Mouse (Mus musculus) forebrain, embryonic 14.5 days (tissue): ENCODE data around the gene Pacs1. TPM values are rescaled to one million over a fixed set of nuclear protein-coding genes. Genes with fewer than 3 reads are reported as not detected.
"Not testable (repeated sequence)": the region's sequence is repeated elsewhere in the genome, so short reads cannot be mapped to it uniquely, and the experiment has no call there.

ENCODE experiments used
- ATAC-seq: fragments of 200-750 bp; cut with Nextera tagmentation; 2 replicates; pipeline ENCODE4 v1.8.0; 2017; ENCODE audit warnings: mild to moderate bottlenecking, moderate library complexity
- DNase-seq: peaks from one replicate; pipeline ENCODE4 v3.0.0-alpha.2; 2015; ENCODE audit warnings: low spot score
- H3K27ac ChIP-seq: fragments of 300-500 bp; sonication (generic); 2 replicates; pipeline ENCODE4 v1.5.1; 2014; ENCODE audit warnings: low read depth, mild to moderate bottlenecking, control low read depth, low read length, moderate library complexity
- H3K27me3 ChIP-seq: fragments of 300-500 bp; sonication (generic); replicated peaks from 2 replicates; pipeline ENCODE4 v1.6.1; 2014; ENCODE audit warnings: low read length, control low read depth, mixed read lengths; ENCODE audit not compliant: control insufficient read depth, insufficient read depth
- H3K36me3 ChIP-seq: fragments of 300-500 bp; sonication (generic); 2 replicates; pipeline ENCODE4 v1.6.1; 2014; ENCODE audit warnings: low read length, control low read depth; ENCODE audit not compliant: control insufficient read depth, insufficient read depth
- H3K4me1 ChIP-seq: fragments of 300-500 bp; sonication (generic); 2 replicates; pipeline ENCODE4 v1.6.1; 2014; ENCODE audit warnings: antibody characterized with exemption, low read length, control low read depth; ENCODE audit not compliant: control insufficient read depth, insufficient read depth
- H3K4me2 ChIP-seq: fragments of 300-500 bp; sonication (generic); 2 replicates; pipeline ENCODE4 v1.6.1; 2014; ENCODE audit warnings: mild to moderate bottlenecking, control low read depth, low read length
- H3K4me3 ChIP-seq: fragments of 300-500 bp; sonication (generic); 2 replicates; pipeline ENCODE4 v1.5.1; 2014; ENCODE audit warnings: low read depth, low read length, control low read depth
- H3K9ac ChIP-seq: fragments of 300-500 bp; sonication (generic); 2 replicates; pipeline ENCODE4 v1.6.1; 2014; ENCODE audit warnings: mild to moderate bottlenecking, low read length, control low read depth, moderate library complexity
- H3K9me3 ChIP-seq: fragments of 300-500 bp; sonication (generic); replicated peaks from 2 replicates; pipeline ENCODE4 v1.6.1; 2016; ENCODE audit warnings: low read length, control low read depth, mixed read lengths; ENCODE audit not compliant: control insufficient read depth
- WGBS: fragments of 180-500 bp; shearing (Covaris S2); extraction: QIAGEN DNeasy Blood & Tissue Kit; methylation state at CpG from one replicate; pipeline ENCODE4 v1.1.7; 2014; 5-methylcytosine and 5-hydroxymethylcytosine counted together
- polyA plus RNA-seq: library from polyadenylated mRNA; unstranded; fragments of >200 nt; fragmentation: Nextera tagmentation; extraction: Ambion mirVana; gene quantifications from 2 replicates; pipeline ENCODE4 v1.2.1, GENCODE M21; 2014

Pacs1 gene
- polyA plus RNA-seq, 1 experiment from 2014 or later: 25.0 TPM

DNA sequence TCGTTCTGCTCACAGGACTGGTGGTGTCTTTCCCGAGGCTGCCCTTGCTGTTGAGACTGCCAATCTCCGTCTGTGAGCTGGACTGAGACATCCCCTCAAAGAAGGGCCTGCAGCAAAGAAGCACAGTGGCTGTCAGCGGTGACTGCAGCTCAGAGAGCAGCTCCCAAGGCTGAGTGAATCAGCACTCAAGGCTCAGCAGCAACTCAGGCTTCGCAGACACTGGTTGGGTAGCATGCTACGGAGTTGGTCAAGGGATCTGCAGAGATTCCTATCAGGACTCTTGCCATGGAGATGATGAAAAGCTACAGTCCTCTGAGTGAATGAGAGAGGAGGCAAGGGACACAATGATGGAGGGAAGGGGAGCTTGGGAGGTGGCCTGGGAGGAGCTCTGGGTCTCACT is 120.7 kb downstream of the Pacs1 start:
- Histone ChIP-seq H3K36me3 (peaks cover 24% of the 10 kb centered on the region), H3K4me2 (no peak overlapping the region), H3K9me3 (no peaks in the 10 kb centered on the region), H3K27ac (no peak overlapping the region), H3K4me3 (no peak overlapping the region), H3K9ac (no peak overlapping the region), H3K4me1 (no peaks in the 10 kb centered on the region), H3K27me3 (no peaks in the 10 kb centered on the region)
- WGBS: 94% methylated on average over 6 of the region's 6 CpGs
- ATAC-seq (no peak), DNase-seq (no peak)

DNA sequence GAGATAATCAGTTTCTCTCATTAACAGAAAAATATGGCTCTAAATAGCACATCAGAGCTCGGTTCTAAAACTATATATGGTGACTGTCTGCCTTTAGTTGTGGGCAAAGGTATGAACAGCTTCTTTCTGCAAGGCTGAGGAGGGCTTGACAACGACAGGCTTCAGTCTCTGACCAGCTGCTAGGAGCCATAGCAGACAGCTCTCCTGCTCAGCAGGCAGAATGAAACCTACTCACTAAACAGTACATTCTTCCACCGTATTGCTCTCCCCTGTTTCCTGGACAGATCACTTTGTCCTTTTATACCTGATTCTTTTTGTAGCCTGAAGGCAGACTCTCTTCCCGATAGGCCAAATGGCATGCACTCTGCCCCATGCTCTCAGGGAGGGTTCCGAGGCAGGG is 121.2 kb downstream of the Pacs1 start:
- no peak for DNase-seq
- no peaks in the 10 kb centered on the region for H3K9me3 ChIP-seq
- no peak overlapping the region for H3K4me3 ChIP-seq
- H3K9ac ChIP-seq: no peak overlapping the region
- no peak for ATAC-seq
- no peak overlapping the region for H3K4me2 ChIP-seq
- H3K36me3 ChIP-seq: peaks cover 25% of the 10 kb centered on the region
- 84% methylated on average over 5 of the region's 5 CpGs for WGBS
- no peaks in the 10 kb centered on the region for H3K4me1 ChIP-seq
- no peaks in the 10 kb centered on the region for H3K27me3 ChIP-seq
- H3K27ac ChIP-seq: 0 out of 2 replicates have a peak overlapping the region, but pooled peaks have one; percentile 14

DNA sequence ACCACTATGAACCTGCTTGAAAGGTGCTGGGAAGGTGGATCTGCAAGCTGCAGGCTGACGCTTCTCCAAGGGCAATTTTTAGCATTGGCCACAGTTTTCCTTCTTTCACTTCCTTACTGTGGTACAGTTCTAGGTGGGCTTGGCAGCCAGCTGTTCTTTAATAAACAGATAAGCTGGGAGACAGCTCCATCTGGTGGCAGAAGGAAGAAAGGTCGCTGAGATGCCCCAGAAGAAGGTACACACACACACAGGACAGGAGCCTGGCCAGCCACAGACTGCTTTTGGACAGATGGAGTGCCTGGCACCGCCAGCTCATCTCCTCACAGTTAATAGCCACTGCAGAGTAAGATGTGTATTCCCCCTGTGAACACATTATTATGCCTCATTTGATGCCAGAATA is 121.6 kb downstream of the Pacs1 start:
- WGBS: 41% methylated on average over 3 of the region's 3 CpGs
- peak; percentile 77 for DNase-seq
- ATAC-seq: peak; percentile 50
- Histone ChIP-seq H3K27ac (no peak overlapping the region), H3K27me3 (no peaks in the 10 kb centered on the region), H3K4me2 (no peak overlapping the region), H3K9me3 (no peaks in the 10 kb centered on the region), H3K36me3 (peaks cover 29% of the 10 kb centered on the region), H3K4me1 (no peaks in the 10 kb centered on the region), H3K4me3 (no peak overlapping the region), H3K9ac (no peak overlapping the region)

DNA sequence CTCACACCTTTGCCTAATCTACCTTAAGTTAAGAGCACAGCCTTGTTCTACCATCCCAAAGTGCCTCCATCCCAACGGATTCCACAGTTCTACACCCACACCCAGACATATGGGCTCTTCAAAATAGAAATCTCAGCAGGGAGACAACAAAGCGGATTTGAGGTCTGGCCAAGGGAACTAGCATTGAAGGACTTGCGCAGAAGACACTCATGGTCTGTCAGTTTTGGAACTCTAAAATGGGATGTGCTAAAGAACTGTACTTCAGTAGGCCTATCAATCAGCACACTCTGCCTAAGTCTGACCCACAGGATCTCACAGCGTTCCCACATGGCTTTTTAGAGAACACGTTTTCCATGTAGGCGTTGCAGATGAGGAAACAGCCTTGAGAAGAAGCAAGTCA is 122.6 kb downstream of the Pacs1 start:
- Histone ChIP-seq H3K27ac (no peak overlapping the region), H3K27me3 (no peaks in the 10 kb centered on the region), H3K9ac (no peak overlapping the region), H3K36me3 (peaks cover 35% of the 10 kb centered on the region), H3K4me2 (no peak overlapping the region), H3K4me3 (no peak overlapping the region), H3K4me1 (no peaks in the 10 kb centered on the region), H3K9me3 (no peaks in the 10 kb centered on the region)
- no peak for DNase-seq
- 93% methylated on average over 6 of the region's 6 CpGs for WGBS
- ATAC-seq: no peak

GRCm38 (mm10) chr19:5149041-5149440 is 123.9 kb downstream of the Pacs1 start:
- H3K27me3 ChIP-seq, H3K9me3 ChIP-seq, ATAC-seq, H3K4me2 ChIP-seq, H3K4me3 ChIP-seq, H3K27ac ChIP-seq, DNase-seq, H3K9ac ChIP-seq, H3K4me1 ChIP-seq: not testable (repeated sequence)
- WGBS: 97% methylated on average over 5 of the region's 6 CpGs
- peaks cover 43% of the 10 kb centered on the region for H3K36me3 ChIP-seq

- H3K27ac ChIP-seq: no peak overlapping the region
- WGBS: 4% methylated on average over 2 of the region's 2 CpGs
- ATAC-seq (peak; percentile 40), DNase-seq (peak; percentile 81)
- no peak overlapping the region for H3K4me3 ChIP-seq
- no peak overlapping the region for H3K4me2 ChIP-seq
- H3K36me3 ChIP-seq: peaks cover 44% of the 10 kb centered on the region
- H3K4me1 ChIP-seq: no peaks in the 10 kb centered on the region
- H3K9me3 ChIP-seq: no peaks in the 10 kb centered on the region
- no peak overlapping the region for H3K9ac ChIP-seq
- H3K27me3 ChIP-seq: no peaks in the 10 kb centered on the region
Observed at GRCm38 (mm10) chr19:5139640-5140039, 133.3 kb downstream of the Pacs1 start.

- H3K27ac ChIP-seq: no peak overlapping the region
- H3K4me1 ChIP-seq: no peaks in the 10 kb centered on the region
- DNase-seq: no peak
- ATAC-seq: no peak
- H3K4me2 ChIP-seq: no peak overlapping the region
- H3K9me3 ChIP-seq: no peaks in the 10 kb centered on the region
- no peaks in the 10 kb centered on the region for H3K27me3 ChIP-seq
- peaks cover 23% of the 10 kb centered on the region for H3K36me3 ChIP-seq
- WGBS: 84% methylated on average over 4 of the region's 4 CpGs
- H3K4me3 ChIP-seq: no peak overlapping the region
- no peak overlapping the region for H3K9ac ChIP-seq
Observed at GRCm38 (mm10) chr19:5131237-5131636, 141.7 kb downstream of the Pacs1 start.

DNA sequence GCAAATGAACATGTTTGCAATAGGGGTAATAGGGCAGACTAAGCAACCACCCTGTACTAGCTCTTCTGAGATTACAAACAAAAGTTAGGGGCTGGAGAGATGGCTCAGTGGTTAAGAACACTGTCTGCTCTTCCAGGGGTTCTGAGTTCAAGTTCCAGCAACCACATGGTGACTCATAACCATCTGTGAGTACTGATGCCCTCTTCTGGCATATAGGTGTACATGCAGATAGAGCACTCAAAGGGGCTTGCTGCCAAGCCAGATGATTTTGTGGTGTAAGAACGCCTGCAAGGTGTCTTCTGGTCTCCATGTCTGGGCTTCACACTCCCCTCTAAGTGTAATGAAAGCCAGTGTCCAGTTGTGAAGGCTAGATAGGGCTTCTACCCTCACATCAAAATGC is 143.1 kb downstream of the Pacs1 start:
- H3K4me2 ChIP-seq: no peak overlapping the region
- no peaks in the 10 kb centered on the region for H3K27me3 ChIP-seq
- no peak overlapping the region for H3K4me3 ChIP-seq
- no peaks in the 10 kb centered on the region for H3K4me1 ChIP-seq
- no peaks in the 10 kb centered on the region for H3K9me3 ChIP-seq
- ATAC-seq (no peak), DNase-seq (peak; percentile 22)
- no peak overlapping the region for H3K27ac ChIP-seq
- H3K36me3 ChIP-seq: peaks cover 13% of the 10 kb centered on the region
- H3K9ac ChIP-seq: no peak overlapping the region
- WGBS: 41% methylated on average over 1 of the region's 1 CpGs

DNA sequence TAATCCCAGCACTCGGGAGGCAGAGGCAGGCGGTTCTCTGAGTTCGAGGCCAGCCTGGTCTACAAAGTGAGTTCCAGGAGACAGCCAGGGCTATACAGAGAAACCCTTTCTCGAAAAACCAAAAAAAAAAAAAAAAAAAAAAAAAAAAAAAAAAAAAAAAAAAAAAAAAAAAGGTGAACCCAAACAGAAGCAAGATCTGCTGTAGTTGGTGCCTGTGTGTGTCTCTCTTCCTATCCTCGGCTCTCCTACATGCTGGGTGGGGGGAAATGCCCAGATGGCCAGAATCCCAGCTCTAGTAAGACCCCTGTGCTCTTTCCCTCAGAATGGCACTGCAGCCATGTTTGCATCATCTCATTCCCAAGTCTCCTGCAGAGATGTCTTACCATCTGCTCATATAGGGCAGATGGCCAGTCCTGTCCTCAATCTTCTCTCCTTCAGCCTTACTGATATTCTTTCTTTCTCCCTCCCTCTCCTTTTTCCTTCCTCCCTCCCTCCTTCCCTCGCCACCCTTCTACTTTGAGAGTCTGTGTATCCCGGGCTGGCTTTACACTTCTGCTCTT is 148.8 kb downstream of the Pacs1 start:
- H3K4me2 ChIP-seq: no peak overlapping the region
- no peaks in the 10 kb centered on the region for H3K27me3 ChIP-seq
- no peaks in the 10 kb centered on the region for H3K4me1 ChIP-seq
- 81% methylated on average over 7 of the region's 7 CpGs for WGBS
- DNase-seq (no peak), ATAC-seq (no peak)
- no peak overlapping the region for H3K27ac ChIP-seq
- no peak overlapping the region for H3K9ac ChIP-seq
- H3K4me3 ChIP-seq: no peak overlapping the region
- no peaks in the 10 kb centered on the region for H3K9me3 ChIP-seq
- H3K36me3 ChIP-seq: no peaks in the 10 kb centered on the region
